Mouse (Mus musculus): ENCODE data around the gene Grm4. TPM values are rescaled to one million over a fixed set of nuclear protein-coding genes. Genes with fewer than 3 reads are reported as not detected.

Grm4 gene
- polyA plus RNA-seq, 1 experiment, result not detected

DNA sequence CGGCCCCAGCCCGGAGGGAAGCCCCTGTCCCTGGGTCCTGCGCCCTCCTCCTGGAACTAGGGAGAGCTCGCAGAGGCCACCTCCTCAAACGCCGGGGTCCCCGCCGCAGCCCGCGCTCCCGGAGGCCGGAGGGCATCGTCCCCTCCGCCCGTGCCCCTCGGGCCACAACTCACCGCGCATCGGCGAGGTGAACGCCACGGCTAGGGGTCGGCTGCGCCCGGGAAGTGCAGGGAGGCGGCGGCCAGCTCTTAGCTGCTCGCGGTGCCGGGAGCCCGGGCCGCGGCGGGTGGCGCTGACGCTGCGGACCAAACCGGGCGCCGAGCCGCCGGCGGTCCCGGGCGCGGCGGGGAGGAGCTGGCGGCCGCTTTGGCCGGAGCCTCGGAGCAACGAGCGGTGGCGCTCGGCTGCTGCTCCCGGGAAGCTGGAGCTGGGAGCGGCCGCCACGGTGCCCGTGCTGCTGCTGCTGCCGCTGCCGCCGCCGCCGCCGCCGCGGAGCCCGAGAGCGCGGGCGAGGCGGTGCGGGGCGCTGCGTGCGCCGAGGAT is 8.5 kb downstream of the Grm4 start:
- WGBS, result 2% methylated on average over 78 of the region's 78 CpGs
- Histone ChIP-seq H3K4me1 (ENCODE audit: control insufficient read depth, insufficient read depth, low read length) (no peaks in the 10 kb centered on the region), H3K27ac (ENCODE audit: control insufficient read depth, insufficient read depth, low read depth, low read length, poor library complexity) (no peak overlapping the region), H3K4me3 (replicated peaks; ENCODE audit: control insufficient read depth, low read depth, low read length) (no peak overlapping the region)
- TF ChIP-seq CTCF (IDR thresholded peaks at IDR 0.05; ENCODE audit: control insufficient read depth, insufficient read depth, low read length) (no peak), POLR2A (IDR thresholded peaks at IDR 0.05; ENCODE audit: borderline replicate concordance, control insufficient read depth, low read depth, low read length) (no peak)

DNA sequence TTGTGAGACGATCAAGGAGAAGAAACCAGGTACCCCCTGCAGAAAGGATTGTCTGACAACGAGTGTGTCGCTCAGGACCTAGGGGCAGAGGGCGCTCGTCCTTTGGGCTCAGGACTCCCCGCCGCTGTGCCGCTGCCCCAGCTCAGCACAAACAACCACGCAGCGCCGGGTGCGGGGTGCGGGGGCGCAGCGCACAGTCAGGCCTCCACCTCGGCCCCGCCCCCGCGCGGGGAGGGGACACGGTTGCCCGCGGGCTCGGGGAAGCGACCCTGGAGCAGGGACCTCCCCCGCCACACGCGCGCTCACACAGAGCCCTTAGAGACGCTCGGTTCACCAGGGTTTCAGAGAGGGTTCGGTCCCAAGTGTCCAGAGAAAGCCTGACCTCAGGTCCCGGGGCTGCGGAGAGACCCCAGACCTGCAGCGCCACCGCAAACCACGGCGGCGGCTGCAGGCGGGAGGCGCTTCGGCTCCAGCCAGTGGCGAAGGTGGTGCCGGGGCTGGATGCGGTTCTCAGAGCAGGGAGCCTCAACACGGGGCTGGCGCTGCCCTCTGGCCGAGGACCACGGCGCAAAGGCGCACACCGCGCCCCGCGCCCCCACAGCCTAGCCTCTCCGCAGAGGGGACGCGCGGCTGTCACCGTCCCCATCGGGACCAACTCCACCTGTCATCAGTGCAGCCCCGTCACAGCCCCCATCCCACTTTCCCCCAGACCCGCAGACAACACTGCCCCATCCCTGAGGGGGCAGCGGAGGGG is 9.2 kb downstream of the Grm4 start:
- Histone ChIP-seq H3K27ac (ENCODE audit: control insufficient read depth, insufficient read depth, low read depth, low read length, poor library complexity) (no peak overlapping the region; the same call in 1 of the 2 replicates), H3K4me1 (ENCODE audit: control insufficient read depth, insufficient read depth, low read length) (no peaks in the 10 kb centered on the region), H3K4me3 (replicated peaks; ENCODE audit: control insufficient read depth, low read depth, low read length) (no peak overlapping the region)
- no peak for TF ChIP-seq POLR2A (IDR thresholded peaks at IDR 0.05; ENCODE audit: borderline replicate concordance, control insufficient read depth, low read depth, low read length)
- no peak for TF ChIP-seq CTCF (IDR thresholded peaks at IDR 0.05; ENCODE audit: control insufficient read depth, insufficient read depth, low read length)
- WGBS, result 4% methylated on average over 64 of the region's 64 CpGs

DNA sequence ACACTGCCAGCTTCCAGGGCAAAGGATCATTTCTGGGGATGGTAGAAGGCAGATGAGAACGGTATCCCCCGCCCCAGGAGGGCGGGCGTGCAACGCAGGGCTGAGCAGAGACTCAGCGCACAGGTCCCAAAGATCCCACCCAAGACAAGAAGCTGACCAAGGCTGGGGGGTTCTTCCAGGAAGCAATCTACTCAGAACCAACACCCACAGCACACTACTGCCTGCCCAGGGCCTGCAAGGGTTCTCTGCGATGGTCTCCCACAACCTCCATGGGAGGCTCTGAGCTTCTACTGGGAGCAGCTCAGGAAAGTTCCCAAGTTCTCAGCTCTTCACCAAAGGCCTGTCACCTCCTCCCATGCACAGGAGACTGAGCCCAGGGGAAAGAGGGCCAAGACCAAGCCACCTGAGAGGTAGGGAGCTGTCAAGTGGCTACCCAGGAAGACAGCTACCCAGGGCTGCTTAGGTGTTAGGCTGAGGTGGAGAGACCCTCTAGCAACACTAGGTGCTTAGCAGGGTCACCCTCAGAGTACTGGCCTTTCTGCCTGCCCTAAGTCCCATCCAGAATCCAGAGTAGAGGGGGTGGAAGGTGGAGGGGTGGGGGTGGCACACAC is 10.0 kb downstream of the Grm4 start:
- no peak overlapping the region for H3K4me3 ChIP-seq (replicated peaks; ENCODE audit: control insufficient read depth, low read depth, low read length)
- H3K4me1 ChIP-seq (ENCODE audit: control insufficient read depth, insufficient read depth, low read length), result no peaks in the 10 kb centered on the region
- 85% methylated on average over 7 of the region's 7 CpGs for WGBS
- no peak for TF ChIP-seq POLR2A (IDR thresholded peaks at IDR 0.05; ENCODE audit: borderline replicate concordance, control insufficient read depth, low read depth, low read length)
- H3K27ac ChIP-seq (ENCODE audit: control insufficient read depth, insufficient read depth, low read depth, low read length, poor library complexity), result no peak overlapping the region

DNA sequence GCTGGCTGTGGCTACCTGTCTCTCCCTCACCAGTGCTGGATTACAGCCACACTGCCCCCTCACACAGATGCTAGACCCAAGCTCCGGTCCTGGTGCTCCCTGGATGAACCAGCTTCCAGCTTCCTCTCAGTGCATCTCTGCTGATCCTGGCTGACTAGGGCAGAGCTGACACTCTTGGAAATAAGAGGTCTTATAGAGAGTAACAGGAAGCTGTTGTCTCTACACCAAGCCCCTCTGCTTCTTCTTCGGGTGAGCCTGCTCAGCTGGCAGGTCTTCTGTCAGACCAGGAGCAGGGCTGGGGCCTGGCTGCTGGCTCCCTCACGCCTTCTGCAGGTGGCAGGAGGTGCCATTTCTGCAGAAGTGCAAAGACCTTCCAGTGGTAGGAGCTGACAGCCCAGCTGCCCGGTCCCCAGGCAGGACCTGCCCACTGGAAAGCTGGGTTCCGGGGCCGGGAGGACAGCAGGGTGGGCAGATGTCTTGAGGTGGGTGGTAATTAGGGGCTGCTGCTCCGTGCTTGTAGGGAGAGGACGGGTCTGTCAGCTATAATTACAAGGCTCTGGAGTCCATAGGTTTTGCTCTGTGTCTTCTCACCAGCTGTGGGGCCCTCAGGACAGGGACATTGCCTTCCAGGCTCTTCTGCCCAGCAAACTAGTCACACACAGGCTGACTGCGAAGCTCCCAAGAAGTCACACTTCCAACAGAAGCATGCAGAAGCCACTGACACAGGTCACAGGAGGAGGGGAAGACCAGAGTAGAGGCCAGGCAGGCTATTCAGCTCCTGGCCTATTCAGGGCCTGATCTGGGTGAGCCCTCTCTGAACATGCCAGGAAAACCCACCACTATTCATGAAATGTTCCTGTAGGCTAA is 10.7 kb downstream of the Grm4 start:
- Histone ChIP-seq H3K4me1 (ENCODE audit: control insufficient read depth, insufficient read depth, low read length) (no peaks in the 10 kb centered on the region), H3K4me3 (replicated peaks; ENCODE audit: control insufficient read depth, low read depth, low read length) (no peak overlapping the region), H3K27ac (ENCODE audit: control insufficient read depth, insufficient read depth, low read depth, low read length, poor library complexity) (no peak overlapping the region)
- WGBS, result 67% methylated on average over 9 of the region's 9 CpGs
- TF ChIP-seq POLR2A (IDR thresholded peaks at IDR 0.05; ENCODE audit: borderline replicate concordance, control insufficient read depth, low read depth, low read length) (no peak), CTCF (IDR thresholded peaks at IDR 0.05; ENCODE audit: control insufficient read depth, insufficient read depth, low read length) (no peak)

DNA sequence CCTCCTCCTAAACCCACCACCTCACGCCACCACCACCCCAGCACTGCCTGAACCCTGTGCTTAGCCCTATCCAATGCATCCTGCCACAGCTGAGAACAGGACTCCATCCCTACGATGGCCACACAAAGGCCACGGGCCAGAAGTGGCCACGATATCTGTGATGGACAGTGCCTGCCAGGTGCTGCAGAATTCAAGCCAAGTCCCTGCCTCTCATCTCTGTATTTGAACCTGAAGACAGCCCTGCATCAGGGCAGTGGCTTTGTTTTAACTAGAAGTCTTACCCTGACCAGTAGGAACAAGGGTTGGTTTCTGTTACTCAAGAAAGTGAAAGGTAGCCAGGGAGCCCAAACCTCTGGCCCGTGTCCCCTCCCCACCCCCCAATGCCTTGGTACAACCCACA is 12.1 kb downstream of the Grm4 start:
- H3K4me1 ChIP-seq (ENCODE audit: control insufficient read depth, insufficient read depth, low read length), result no peaks in the 10 kb centered on the region
- WGBS, result 76% methylated on average over 5 of the region's 5 CpGs

DNA sequence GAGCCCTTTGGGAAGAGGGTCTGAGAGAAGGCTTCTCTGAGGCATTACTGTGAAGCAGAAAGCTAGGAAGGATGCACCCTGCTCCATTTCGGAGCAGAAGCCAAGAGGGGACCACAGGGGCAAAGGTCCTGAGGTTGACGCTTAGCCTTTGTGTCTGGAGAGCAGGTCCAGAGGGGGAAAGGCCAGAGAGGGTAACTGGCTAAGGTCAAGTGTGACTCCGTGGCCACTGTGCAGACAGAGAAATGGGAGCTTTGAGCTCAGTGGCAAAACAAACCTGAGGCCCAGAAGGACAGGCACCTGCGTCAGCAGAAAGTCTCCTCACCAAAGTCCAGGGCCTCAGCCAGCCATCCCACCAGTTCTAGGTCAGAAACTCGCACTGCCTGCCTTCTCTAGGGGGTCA is 12.7 kb downstream of the Grm4 start:
- no peak for TF ChIP-seq POLR2A (IDR thresholded peaks at IDR 0.05; ENCODE audit: borderline replicate concordance, control insufficient read depth, low read depth, low read length)
- no peak for TF ChIP-seq CTCF (IDR thresholded peaks at IDR 0.05; ENCODE audit: control insufficient read depth, insufficient read depth, low read length)
- no peak overlapping the region for H3K4me3 ChIP-seq (replicated peaks; ENCODE audit: control insufficient read depth, low read depth, low read length)
- WGBS, result 87% methylated on average over 5 of the region's 5 CpGs

More for the DNA sequence above, 12.1 kb downstream of the Grm4 start:
- Histone ChIP-seq H3K4me3 (replicated peaks; ENCODE audit: control insufficient read depth, low read depth, low read length) (no peak overlapping the region), H3K27ac (ENCODE audit: control insufficient read depth, insufficient read depth, low read depth, low read length, poor library complexity) (no peak overlapping the region)
- TF ChIP-seq CTCF (IDR thresholded peaks at IDR 0.05; ENCODE audit: control insufficient read depth, insufficient read depth, low read length) (no peak), POLR2A (IDR thresholded peaks at IDR 0.05; ENCODE audit: borderline replicate concordance, control insufficient read depth, low read depth, low read length) (no peak)

DNA sequence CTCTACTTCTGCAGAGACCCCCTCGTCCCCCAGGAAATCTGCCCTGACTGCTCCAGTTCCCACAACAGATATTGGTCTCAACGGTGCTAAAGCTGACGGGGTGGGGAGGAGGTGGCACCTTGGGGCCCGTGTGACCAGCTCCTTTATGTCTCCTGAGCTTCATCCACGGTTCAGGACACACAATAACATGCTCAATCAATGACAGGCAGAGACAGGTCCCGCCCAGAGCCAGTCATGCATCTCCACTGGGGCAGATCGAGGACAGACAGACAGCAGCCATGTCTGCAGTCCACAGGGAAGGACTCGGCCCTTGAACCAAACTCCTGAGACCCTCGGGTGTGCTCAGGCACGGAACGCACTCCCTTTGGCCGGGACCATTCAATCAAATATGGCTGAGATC is 13.2 kb downstream of the Grm4 start:
- no peak for TF ChIP-seq POLR2A (IDR thresholded peaks at IDR 0.05; ENCODE audit: borderline replicate concordance, control insufficient read depth, low read depth, low read length)
- no peak for TF ChIP-seq CTCF (IDR thresholded peaks at IDR 0.05; ENCODE audit: control insufficient read depth, insufficient read depth, low read length)
- no peaks in the 10 kb centered on the region for H3K4me1 ChIP-seq (ENCODE audit: control insufficient read depth, insufficient read depth, low read length)
- no peak overlapping the region for H3K4me3 ChIP-seq (replicated peaks; ENCODE audit: control insufficient read depth, low read depth, low read length)
- 73% methylated on average over 12 of the region's 12 CpGs for WGBS
- H3K27ac ChIP-seq (ENCODE audit: control insufficient read depth, insufficient read depth, low read depth, low read length, poor library complexity), result no peak overlapping the region

More for the DNA sequence above, 12.7 kb downstream of the Grm4 start:
- H3K4me1 ChIP-seq (ENCODE audit: control insufficient read depth, insufficient read depth, low read length), result no peaks in the 10 kb centered on the region
- no peak overlapping the region for H3K27ac ChIP-seq (ENCODE audit: control insufficient read depth, insufficient read depth, low read depth, low read length, poor library complexity)

DNA sequence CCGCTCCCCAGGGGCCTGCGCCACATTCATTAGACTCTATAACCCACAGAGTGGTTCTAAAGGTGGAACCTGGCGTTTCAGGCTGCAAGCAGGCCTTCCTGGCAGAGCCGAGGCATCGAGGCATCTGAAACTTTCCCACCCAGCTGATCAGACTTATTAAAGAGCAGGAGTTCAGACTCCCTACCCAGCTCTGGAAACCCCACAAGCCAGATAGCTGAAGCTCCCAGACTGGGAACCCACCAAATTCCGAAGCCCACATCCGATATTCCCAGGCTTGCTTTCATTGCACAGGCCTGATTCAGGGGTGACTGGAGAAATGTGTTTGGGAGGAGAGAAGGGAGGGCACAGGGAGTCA is 13.6 kb downstream of the Grm4 start:
- Histone ChIP-seq H3K4me1 (ENCODE audit: control insufficient read depth, insufficient read depth, low read length) (no peaks in the 10 kb centered on the region), H3K27ac (ENCODE audit: control insufficient read depth, insufficient read depth, low read depth, low read length, poor library complexity) (no peak overlapping the region), H3K4me3 (replicated peaks; ENCODE audit: control insufficient read depth, low read depth, low read length) (no peak overlapping the region)
- WGBS, result 84% methylated on average over 7 of the region's 7 CpGs
- TF ChIP-seq CTCF (IDR thresholded peaks at IDR 0.05; ENCODE audit: control insufficient read depth, insufficient read depth, low read length) (no peak), POLR2A (IDR thresholded peaks at IDR 0.05; ENCODE audit: borderline replicate concordance, control insufficient read depth, low read depth, low read length) (no peak)
